Mouse (Mus musculus) liver, postnatal 0 days (tissue): ENCODE measurements around the gene Edil3. TPM values are rescaled to one million over a fixed set of nuclear protein-coding genes. Genes with fewer than 3 reads are reported as not detected.

Source experiments
- ATAC-seq: fragments of 200-750 bp; cut with Nextera tagmentation; 2 replicates; pipeline ENCODE4 v1.8.0; 2017; ENCODE audit warnings: mild to moderate bottlenecking, moderate library complexity
- DNase-seq: peaks from one replicate; pipeline ENCODE4 v3.0.0-alpha.2; 2016
- H3K27ac ChIP-seq: fragments of 300-500 bp; sonication (generic); 2 replicates; pipeline ENCODE4 v1.5.1; 2014; ENCODE audit warnings: antibody characterized with exemption, moderate library complexity, mild to moderate bottlenecking, low read depth
- H3K27me3 ChIP-seq: fragments of 300-500 bp; sonication (generic); 2 replicates; pipeline ENCODE4 v1.6.1; 2014; ENCODE audit warnings: low read length, control low read depth, mixed read lengths; ENCODE audit not compliant: insufficient read depth
- H3K36me3 ChIP-seq: fragments of 300-500 bp; sonication (generic); replicated peaks from 2 replicates; pipeline ENCODE4 v1.6.1; 2014; ENCODE audit warnings: mild to moderate bottlenecking, control low read depth, low read length, moderate library complexity, mixed read lengths; ENCODE audit not compliant: insufficient read depth
- H3K4me1 ChIP-seq: fragments of 300-500 bp; sonication (generic); 2 replicates; pipeline ENCODE4 v1.6.1; 2014; ENCODE audit warnings: antibody characterized with exemption, mild to moderate bottlenecking, control low read depth; ENCODE audit not compliant: insufficient read depth
- H3K4me2 ChIP-seq: fragments of 300-500 bp; sonication (generic); 2 replicates; pipeline ENCODE4 v1.6.1; 2014; ENCODE audit warnings: low read depth, mild to moderate bottlenecking, low read length, moderate library complexity, mixed read lengths
- H3K4me3 ChIP-seq: fragments of 300-500 bp; sonication (generic); 2 replicates; pipeline ENCODE4 v1.5.1; 2014; ENCODE audit warnings: low read depth, low read length
- H3K9ac ChIP-seq: fragments of 300-500 bp; sonication (generic); replicated peaks from 2 replicates; pipeline ENCODE4 v1.6.1; 2014; ENCODE audit warnings: mild to moderate bottlenecking, moderate library complexity
- H3K9me3 ChIP-seq: fragments of 300-500 bp; sonication (generic); 2 replicates; pipeline ENCODE4 v1.6.1; 2016; ENCODE audit warnings: mild to moderate bottlenecking, control low read depth, low read length, mixed read lengths
- CTCF ChIP-seq: sonication (generic); IDR thresholded peaks from 2 replicates; pipeline ENCODE4 v1.5.1; 2016; ENCODE audit warnings: antibody characterized with exemption, low read depth
- EP300 ChIP-seq: IDR thresholded peaks from 2 replicates; pipeline ENCODE4 v1.6.1; 2016; ENCODE audit warnings: antibody characterized with exemption, low read depth, mild to moderate bottlenecking
- WGBS: fragments of 180-500 bp; shearing (Covaris S2); extraction: QIAGEN DNeasy Blood & Tissue Kit; methylation state at CpG from one replicate; pipeline ENCODE4 v1.1.7; 2014; ENCODE audit not compliant: insufficient replicate concordance; 5-methylcytosine and 5-hydroxymethylcytosine counted together
- polyA plus RNA-seq: library from polyadenylated mRNA; unstranded; fragments of >200 nt; fragmentation: Nextera tagmentation; extraction: Ambion mirVana; gene quantifications from 2 replicates; pipeline ENCODE4 v1.2.1, GENCODE M21; 2015

The Edil3 gene
- polyA plus RNA-seq, 1 experiment from 2014 or later: 0.06 TPM

DNA sequence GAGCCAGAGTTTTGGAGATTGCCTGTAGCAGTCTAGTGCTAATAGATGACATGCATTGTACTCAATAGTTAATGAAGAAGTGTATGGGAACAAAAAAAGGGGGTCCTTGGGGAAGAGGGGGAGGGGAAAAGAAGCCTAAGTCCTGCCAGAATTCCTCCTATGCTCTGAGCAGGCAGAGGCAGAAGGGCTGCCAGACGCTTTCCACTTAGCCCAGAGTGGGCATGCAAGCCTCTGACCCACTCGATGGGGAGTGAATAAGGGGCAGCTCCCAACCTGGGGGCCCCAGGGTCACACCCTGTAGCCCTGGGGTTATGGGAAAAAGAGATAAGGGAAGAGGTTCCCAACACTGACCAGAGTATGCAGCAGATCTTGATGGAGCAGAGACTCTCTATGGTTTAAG lies 95.2 kb downstream of the Edil3 start:
- Histone ChIP-seq H3K4me3 (no peak overlapping the region), H3K9me3 (no peaks in the 10 kb centered on the region), H3K4me2 (no peak overlapping the region), H3K36me3 (no peaks in the 10 kb centered on the region), H3K27me3 (no peaks in the 10 kb centered on the region), H3K4me1 (no peaks in the 10 kb centered on the region), H3K27ac (no peak overlapping the region), H3K9ac (no peak overlapping the region)
- DNase-seq: no peak
- no peak for ATAC-seq
- TF ChIP-seq EP300: no peak
- no peak for TF ChIP-seq CTCF
- 64% methylated on average over 2 of the region's 2 CpGs for WGBS

DNA sequence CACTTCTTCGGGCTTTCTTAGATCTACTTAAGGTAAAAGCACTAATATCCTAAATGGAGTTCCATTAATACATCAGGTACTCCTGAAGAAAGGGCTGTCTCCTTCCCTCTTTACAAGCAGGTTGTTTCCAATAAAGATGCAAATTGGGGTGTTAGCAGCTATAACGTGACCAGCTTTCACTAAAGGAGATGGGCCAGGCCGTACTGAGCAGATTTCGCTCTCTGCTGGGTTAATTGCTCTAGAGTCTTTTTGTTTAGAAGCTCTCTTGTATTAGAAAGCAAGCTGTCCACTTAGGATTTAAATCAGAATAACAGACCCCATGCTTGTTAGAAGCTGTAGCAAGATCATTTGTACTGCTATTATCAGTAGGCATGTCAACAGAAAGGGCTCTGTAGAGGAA lies 108.4 kb downstream of the Edil3 start:
- TF ChIP-seq EP300: no peak
- no peak for TF ChIP-seq CTCF
- 78% methylated on average over 4 of the region's 4 CpGs for WGBS
- Histone ChIP-seq H3K4me2 (no peak overlapping the region), H3K27ac (no peak overlapping the region), H3K4me1 (no peaks in the 10 kb centered on the region), H3K9ac (no peak overlapping the region), H3K27me3 (no peaks in the 10 kb centered on the region), H3K36me3 (no peaks in the 10 kb centered on the region), H3K4me3 (no peak overlapping the region), H3K9me3 (no peaks in the 10 kb centered on the region)
- ATAC-seq (no peak), DNase-seq (no peak)

DNA sequence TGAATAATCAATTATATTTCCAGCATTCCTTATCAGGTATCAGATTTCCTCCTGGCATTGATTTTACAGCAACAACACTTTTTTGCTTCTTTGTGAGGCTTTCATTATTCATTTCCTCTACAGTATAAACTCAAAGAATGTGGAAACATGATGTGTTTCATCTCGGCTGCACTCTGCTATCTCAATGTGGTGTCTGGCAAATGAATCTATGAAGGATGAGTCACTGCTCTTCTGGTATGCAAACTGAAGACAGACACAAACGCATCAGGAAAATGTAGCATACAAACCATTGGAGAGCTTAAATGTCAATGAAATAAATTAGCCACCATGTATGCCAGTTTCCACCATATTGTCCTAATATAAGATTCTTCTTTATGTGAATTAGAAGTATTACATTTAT lies 117.3 kb downstream of the Edil3 start:
- Histone ChIP-seq H3K4me3 (no peak overlapping the region), H3K36me3 (no peaks in the 10 kb centered on the region), H3K9me3 (no peaks in the 10 kb centered on the region), H3K4me2 (no peak overlapping the region), H3K9ac (no peak overlapping the region), H3K27me3 (no peaks in the 10 kb centered on the region), H3K27ac (no peak overlapping the region), H3K4me1 (no peaks in the 10 kb centered on the region)
- DNase-seq: no peak
- 62% methylated on average over 2 of the region's 2 CpGs for WGBS
- TF ChIP-seq CTCF (no peak), EP300 (no peak)
- ATAC-seq: no peak

DNA sequence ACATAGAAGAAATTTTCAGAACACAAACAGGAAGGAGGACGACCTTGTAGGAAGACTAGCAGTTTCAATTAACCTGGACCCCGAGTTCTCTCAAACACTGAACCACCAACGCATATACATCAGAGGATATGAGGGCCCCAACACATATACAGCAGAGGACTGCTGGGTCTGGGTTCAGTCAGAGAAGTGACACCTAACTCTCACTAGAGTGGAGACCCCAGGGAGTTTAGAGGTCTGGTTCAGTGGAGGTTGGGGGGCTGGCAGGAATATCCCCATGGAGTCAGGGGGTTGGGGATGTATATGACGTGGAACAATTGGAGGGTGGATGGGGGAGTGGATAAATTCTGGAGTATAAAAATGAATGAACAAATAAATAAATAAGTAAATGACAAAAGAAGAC lies 151.1 kb downstream of the Edil3 start:
- Histone ChIP-seq H3K9me3 (no peaks in the 10 kb centered on the region), H3K9ac (no peak overlapping the region), H3K27ac (no peak overlapping the region), H3K36me3 (no peaks in the 10 kb centered on the region), H3K27me3 (no peaks in the 10 kb centered on the region), H3K4me1 (no peaks in the 10 kb centered on the region), H3K4me2 (no peak overlapping the region), H3K4me3 (no peak overlapping the region)
- DNase-seq (no peak), ATAC-seq (no peak)
- TF ChIP-seq EP300 (no peak), CTCF (no peak)
- WGBS: 66% methylated on average over 4 of the region's 4 CpGs

DNA sequence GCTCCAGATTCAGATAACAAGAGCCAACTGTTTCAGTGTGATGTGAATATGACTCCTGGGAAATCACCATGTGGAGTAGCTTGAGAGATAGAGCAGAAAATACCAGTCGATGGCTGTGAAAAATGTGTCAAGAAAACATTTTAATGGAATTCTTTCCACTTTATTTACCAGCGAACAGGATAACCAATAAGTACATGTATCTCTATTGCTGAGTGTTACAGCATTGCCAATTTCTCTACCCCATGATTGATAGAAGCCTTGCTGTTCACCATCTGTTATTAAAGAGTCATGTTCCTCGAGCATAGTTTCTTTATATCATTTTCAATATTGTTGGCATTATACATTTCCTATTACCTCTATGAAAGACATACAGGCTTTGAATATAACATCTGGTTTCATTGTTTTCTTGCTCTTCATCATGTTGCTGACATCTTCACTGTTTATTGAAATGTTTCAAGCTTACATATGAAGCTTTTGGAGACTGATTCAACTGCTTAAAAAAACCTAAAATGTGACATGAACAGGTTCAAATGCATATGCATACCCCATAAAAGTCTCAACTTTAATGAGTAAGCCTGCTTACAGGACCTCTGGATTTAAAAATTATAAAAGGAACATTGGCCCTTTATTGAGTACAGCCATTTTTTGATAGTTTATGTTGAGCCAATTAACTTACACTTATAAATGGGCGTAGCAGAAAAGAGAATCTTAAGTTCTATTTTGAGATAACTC lies 186.6 kb downstream of the Edil3 start:
- 74% methylated on average over 4 of the region's 4 CpGs for WGBS
- no peak overlapping the region for H3K9ac ChIP-seq

DNA sequence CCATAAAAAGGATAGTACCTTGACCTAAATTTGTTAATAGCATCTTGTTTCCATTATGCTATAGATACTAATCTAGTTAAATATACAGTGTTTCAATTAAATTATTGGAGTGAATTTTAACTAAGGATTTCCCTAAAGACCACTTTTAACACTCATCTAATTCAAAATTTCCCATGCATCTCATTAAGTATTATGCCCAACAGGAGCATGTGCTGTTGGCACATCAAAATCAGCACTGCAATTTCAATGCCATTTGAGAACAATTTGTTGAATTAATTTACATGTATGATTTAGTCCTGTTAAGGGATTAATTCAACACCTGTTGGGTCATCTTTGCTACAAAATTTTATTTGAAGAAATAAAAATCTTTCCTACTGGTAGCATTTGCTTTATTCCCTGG lies 191.2 kb downstream of the Edil3 start:
- Histone ChIP-seq H3K27me3 (no peaks in the 10 kb centered on the region), H3K4me1 (no peaks in the 10 kb centered on the region), H3K9me3 (no peaks in the 10 kb centered on the region), H3K4me2 (no peak overlapping the region), H3K36me3 (no peaks in the 10 kb centered on the region), H3K27ac (no peak overlapping the region), H3K9ac (no peak overlapping the region), H3K4me3 (no peak overlapping the region)
- DNase-seq (no peak), ATAC-seq (no peak)
- TF ChIP-seq EP300 (no peak), CTCF (no peak)

More for the DNA sequence above, 186.6 kb downstream of the Edil3 start:
- Histone ChIP-seq H3K27ac (no peak overlapping the region), H3K4me2 (no peak overlapping the region), H3K27me3 (no peaks in the 10 kb centered on the region), H3K4me3 (no peak overlapping the region), H3K36me3 (no peaks in the 10 kb centered on the region), H3K9me3 (no peaks in the 10 kb centered on the region), H3K4me1 (no peaks in the 10 kb centered on the region)
- no peak for ATAC-seq
- TF ChIP-seq CTCF: no peak
- no peak for TF ChIP-seq EP300
- no peak for DNase-seq
